Mouse (Mus musculus) heart, embryonic 12.5 days (tissue): ENCODE measurements around the gene Hsf2. TPM values are rescaled to one million over a fixed set of nuclear protein-coding genes. Genes with fewer than 3 reads are reported as not detected.
"Not testable (repeated sequence)": the region's sequence is repeated elsewhere in the genome, so short reads cannot be mapped to it uniquely, and the experiment has no call there.

ENCODE experiments used
- ATAC-seq: fragments of 200-750 bp; cut with Nextera tagmentation; 2 replicates; pipeline ENCODE4 v1.8.0; 2017; ENCODE audit warnings: moderate TSS enrichment, moderate library complexity; ENCODE audit not compliant: insufficient number of reproducible peaks, low FRiP score
- H3K27ac ChIP-seq: fragments of 300-500 bp; sonication (generic); 2 replicates; pipeline ENCODE4 v1.5.1; 2016; ENCODE audit warnings: mild to moderate bottlenecking, moderate library complexity; ENCODE audit not compliant: poor library complexity, severe bottlenecking
- H3K27me3 ChIP-seq: fragments of 300-500 bp; sonication (generic); replicated peaks from 2 replicates; pipeline ENCODE4 v1.6.1; 2016; ENCODE audit warnings: mild to moderate bottlenecking, moderate library complexity
- H3K36me3 ChIP-seq: fragments of 300-500 bp; sonication (generic); 2 replicates; pipeline ENCODE4 v1.6.1; 2016; ENCODE audit warnings: mild to moderate bottlenecking, moderate library complexity
- H3K4me1 ChIP-seq: fragments of 300-500 bp; sonication (generic); replicated peaks from 2 replicates; pipeline ENCODE4 v1.6.1; 2016; ENCODE audit warnings: mild to moderate bottlenecking
- H3K4me2 ChIP-seq: fragments of 300-500 bp; sonication (generic); 2 replicates; pipeline ENCODE4 v1.6.1; 2016; ENCODE audit warnings: mild to moderate bottlenecking, moderate library complexity
- H3K4me3 ChIP-seq: fragments of 300-500 bp; sonication (generic); 2 replicates; pipeline ENCODE4 v1.5.1; 2016; ENCODE audit warnings: mild to moderate bottlenecking
- H3K9ac ChIP-seq: fragments of 300-500 bp; sonication (generic); 2 replicates; pipeline ENCODE4 v1.6.1; 2016; ENCODE audit warnings: mild to moderate bottlenecking, moderate library complexity
- H3K9me3 ChIP-seq: fragments of 300-500 bp; sonication (generic); replicated peaks from 2 replicates; pipeline ENCODE4 v1.6.1; 2016; ENCODE audit warnings: mild to moderate bottlenecking, moderate library complexity
- WGBS: fragments of 180-500 bp; shearing (Covaris S2); methylation state at CpG from one replicate; pipeline ENCODE4 v1.1.7; 2016; 5-methylcytosine and 5-hydroxymethylcytosine counted together
- polyA plus RNA-seq: library from polyadenylated mRNA; unstranded; fragments of >200 nt; fragmentation: Nextera tagmentation; extraction: Ambion mirVana; gene quantifications from 2 replicates; pipeline ENCODE4 v1.2.1, GENCODE M21; 2016

Gene Hsf2
- polyA plus RNA-seq, 1 experiment from 2014 or later, result 29.5 TPM

GRCm38 (mm10) chr10:57532218-57533101, 46.3 kb downstream of the Hsf2 start, which contains the start of gene Serinc1:
Gene Serinc1 (minus strand): TSS chr10:57532530.
- Histone ChIP-seq H3K4me3 (peak within 1 kb of the TSS; percentile 77), H3K9ac (peak within 1 kb of the TSS; percentile 94), H3K36me3 (no peaks in the 10 kb centered on the region), H3K4me1 (0 out of 2 replicates have a peak, but pooled peaks cover 11% of the 10 kb centered on the region), H3K27ac (peak within 1 kb of the TSS; percentile 92), H3K4me2 (peak within 1 kb of the TSS; percentile 64), H3K27me3 (no peaks in the 10 kb centered on the region), H3K9me3 (no peaks in the 10 kb centered on the region)
- ATAC-seq, result peak; percentile 99
- 12% methylated on average over 49 of the region's 49 CpGs for WGBS

GRCm38 (mm10) chr10:57543890-57544289, 57.7 kb downstream of the Hsf2 start:
- not testable (repeated sequence) for ATAC-seq, H3K36me3 ChIP-seq, H3K4me2 ChIP-seq, H3K4me3 ChIP-seq, H3K4me1 ChIP-seq, H3K27me3 ChIP-seq, H3K9ac ChIP-seq, H3K9me3 ChIP-seq, H3K27ac ChIP-seq
- 88% methylated on average over 9 of the region's 9 CpGs for WGBS

- no peaks in the 10 kb centered on the region for H3K36me3 ChIP-seq
- H3K27ac ChIP-seq, result no peak overlapping the region
- WGBS, result 77% methylated on average over 4 of the region's 4 CpGs
- no peaks in the 10 kb centered on the region for H3K4me1 ChIP-seq
- H3K9me3 ChIP-seq, result no peaks in the 10 kb centered on the region
- no peak for ATAC-seq
- no peak overlapping the region for H3K4me2 ChIP-seq
- H3K9ac ChIP-seq, result no peak overlapping the region
- H3K27me3 ChIP-seq, result no peaks in the 10 kb centered on the region
- H3K4me3 ChIP-seq, result no peak overlapping the region
Measured at GRCm38 (mm10) chr10:57549631-57550030, 63.4 kb downstream of the Hsf2 start.

GRCm38 (mm10) chr10:57553719-57554118, 67.5 kb downstream of the Hsf2 start:
- no peaks in the 10 kb centered on the region for H3K9me3 ChIP-seq
- no peaks in the 10 kb centered on the region for H3K4me1 ChIP-seq
- ATAC-seq, result no peak
- no peaks in the 10 kb centered on the region for H3K36me3 ChIP-seq
- H3K4me3 ChIP-seq, result no peak overlapping the region
- H3K27ac ChIP-seq, result no peak overlapping the region
- WGBS, result 74% methylated on average over 1 of the region's 1 CpGs
- H3K27me3 ChIP-seq, result no peaks in the 10 kb centered on the region
- no peak overlapping the region for H3K9ac ChIP-seq
- H3K4me2 ChIP-seq, result no peak overlapping the region

- ATAC-seq, result no peak
- Histone ChIP-seq H3K9me3 (no peaks in the 10 kb centered on the region), H3K36me3 (no peaks in the 10 kb centered on the region), H3K4me3 (no peak overlapping the region), H3K27me3 (no peaks in the 10 kb centered on the region), H3K9ac (no peak overlapping the region), H3K4me2 (no peak overlapping the region), H3K27ac (no peak overlapping the region), H3K4me1 (no peaks in the 10 kb centered on the region)
- WGBS, result 83% methylated on average over 5 of the region's 5 CpGs
Measured at GRCm38 (mm10) chr10:57557597-57557996, 71.4 kb downstream of the Hsf2 start.

Other genes starting within 250 kb of the Hsf2 start
- gene Serinc1, start 46.1 kb downstream of the Hsf2 start, polyA plus RNA-seq, result 176 and 183 TPM in 2 replicates
- gene Pkib, start 145.6 kb downstream of the Hsf2 start, polyA plus RNA-seq, result 1.3 and 1.6 TPM in 2 replicates